Mouse (Mus musculus): ENCODE results near the gene Sowahc.

- TF ChIP-seq HCFC1 (IDR thresholded peaks at IDR 0.05; ENCODE audit: borderline replicate concordance, insufficient read depth, low read length) (no peak), ZC3H11A (IDR thresholded peaks at IDR 0.05; ENCODE audit: borderline replicate concordance, low read depth, low read length) (no peak), ZNF384 (IDR thresholded peaks at IDR 0.05; ENCODE audit: low read depth, low read length) (no peak), MAFK (IDR thresholded peaks at IDR 0.05; ENCODE audit: insufficient read depth, low read depth, low read length) (no peak), CHD2 (IDR thresholded peaks at IDR 0.05; ENCODE audit: low read depth, low read length) (no peak)
Measured at GRCm38 (mm10) chr10:59236486-59236885, 14.7 kb downstream of the Sowahc start.

All from ES-E14 (cell line).